Mouse (Mus musculus) small intestine, adult 2 months (tissue): ENCODE results near the gene Cacng4. TPM values are rescaled to one million over a fixed set of nuclear protein-coding genes. Genes with fewer than 3 reads are reported as not detected.

Experiments used
- H3K27ac ChIP-seq: fragments of 200-500 bp; 2 replicates; pipeline ENCODE4 v1.5.1; 2012; ENCODE audit warnings: low read depth, low read length, control low read depth, inconsistent platforms; ENCODE audit not compliant: insufficient read depth
- H3K27me3 ChIP-seq: fragments of 200-500 bp; 2 replicates; pipeline ENCODE4 v1.6.1; 2012; ENCODE audit warnings: mild to moderate bottlenecking, moderate library complexity, low read length, inconsistent platforms; ENCODE audit not compliant: control insufficient read depth, insufficient read depth
- H3K36me3 ChIP-seq: fragments of 200-500 bp; 2 replicates; pipeline ENCODE4 v1.6.1; 2012; ENCODE audit warnings: mild to moderate bottlenecking, low read length, control low read depth, inconsistent platforms; ENCODE audit not compliant: control insufficient read depth, insufficient read depth
- H3K4me1 ChIP-seq: fragments of 200-500 bp; 2 replicates; pipeline ENCODE4 v1.6.1; 2012; ENCODE audit warnings: low read length, inconsistent platforms, mixed read lengths; ENCODE audit not compliant: control insufficient read depth, insufficient read depth, insufficient read length
- H3K4me3 ChIP-seq: fragments of 200-500 bp; 2 replicates; pipeline ENCODE4 v1.5.1; 2012; ENCODE audit warnings: low read depth, mild to moderate bottlenecking, control low read depth, inconsistent platforms, low read length, moderate library complexity
- CTCF ChIP-seq: fragments of 200-500 bp; IDR thresholded peaks from 2 replicates; pipeline ENCODE4 v1.5.1; 2012; ENCODE audit warnings: low read depth, mild to moderate bottlenecking, control low read depth, inconsistent platforms, low read length, moderate library complexity, mixed read lengths; ENCODE audit not compliant: insufficient replicate concordance, insufficient read length; ENCODE audit errors: extremely low read depth
- POLR2A ChIP-seq: fragments of 200-500 bp; IDR thresholded peaks from 2 replicates; pipeline ENCODE4 v1.6.1; 2012; ENCODE audit warnings: low read depth, mild to moderate bottlenecking, control low read depth, inconsistent platforms, low read length, moderate library complexity
- WGBS: fragments of 180-500 bp; shearing (Covaris S2); methylation state at CpG from one replicate; pipeline ENCODE4 v1.1.7; 2018; 5-methylcytosine and 5-hydroxymethylcytosine counted together
- polyA plus RNA-seq: library from polyadenylated mRNA; depleted of rRNA; stranded (reverse); fragments of >200 nt; gene quantifications from 2 replicates; pipeline ENCODE4 v1.2.3, GENCODE M21; 2012

Cacng4 gene
- polyA plus RNA-seq, 1 experiment = 0.24 TPM

GRCm38 (mm10) chr11:107785761-107786160 lies 8.6 kb downstream of the Cacng4 start:
- H3K27me3 ChIP-seq = no peaks in the 10 kb centered on the region
- no peaks in the 10 kb centered on the region for H3K36me3 ChIP-seq
- H3K27ac ChIP-seq = no peak overlapping the region
- WGBS = 71% methylated on average over 3 of the region's 3 CpGs
- no peak for TF ChIP-seq CTCF
- TF ChIP-seq POLR2A = no peak
- H3K4me3 ChIP-seq = no peak overlapping the region
- no peaks in the 10 kb centered on the region for H3K4me1 ChIP-seq

DNA sequence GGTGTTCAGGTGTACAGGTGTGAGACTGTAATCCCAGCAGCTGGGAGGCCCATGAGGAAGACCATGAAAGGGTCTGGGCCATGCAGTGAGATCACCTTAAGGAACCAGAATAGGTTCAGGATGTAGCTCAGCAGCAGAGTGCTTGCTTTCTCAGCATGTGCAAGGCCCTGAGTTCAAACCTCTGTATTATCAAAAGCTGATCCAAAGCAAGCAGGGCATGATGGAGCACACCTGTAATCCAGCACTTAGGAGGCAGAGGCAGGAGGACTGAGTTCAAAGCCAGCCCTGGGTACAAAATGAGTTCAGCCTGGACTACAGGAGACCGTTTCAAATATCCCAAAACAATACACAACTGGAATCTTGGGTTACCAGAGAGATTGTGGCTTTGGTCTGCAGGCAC lies 9.1 kb downstream of the Cacng4 start:
- WGBS = 69% methylated on average over 1 of the region's 1 CpGs
- H3K27ac ChIP-seq = no peak overlapping the region

GRCm38 (mm10) chr11:107783861-107784754 lies 10.2 kb downstream of the Cacng4 start:
- H3K4me1 ChIP-seq = no peaks in the 10 kb centered on the region
- TF ChIP-seq CTCF = no peak
- no peak for TF ChIP-seq POLR2A
- H3K36me3 ChIP-seq = no peaks in the 10 kb centered on the region
- H3K27ac ChIP-seq = no peak overlapping the region
- 74% methylated on average over 8 of the region's 8 CpGs for WGBS
- H3K4me3 ChIP-seq = no peak overlapping the region
- no peaks in the 10 kb centered on the region for H3K27me3 ChIP-seq

More for the DNA sequence above, 9.1 kb downstream of the Cacng4 start:
- no peak overlapping the region for H3K4me3 ChIP-seq
- H3K4me1 ChIP-seq = no peaks in the 10 kb centered on the region
- H3K36me3 ChIP-seq = no peaks in the 10 kb centered on the region
- no peak for TF ChIP-seq POLR2A
- no peaks in the 10 kb centered on the region for H3K27me3 ChIP-seq

DNA sequence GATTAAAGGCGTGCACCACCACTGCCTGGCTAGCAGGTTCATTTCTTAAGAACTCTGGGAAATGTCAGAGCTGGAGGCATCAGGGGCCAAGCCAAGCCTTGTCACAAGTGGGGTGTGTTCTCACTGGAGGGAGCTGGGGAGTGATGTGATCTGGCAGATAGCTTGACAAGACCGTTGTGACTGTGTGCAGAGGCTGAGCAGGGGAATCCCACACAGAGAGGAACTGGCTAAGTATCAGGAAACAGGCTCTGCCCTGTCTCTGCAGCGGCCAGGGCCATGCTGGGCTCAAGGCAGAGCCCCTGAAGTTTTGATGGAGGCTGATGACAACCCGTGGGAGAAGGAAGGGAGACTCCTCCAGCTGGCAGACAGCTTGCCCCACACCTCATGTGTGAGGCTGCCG lies 11.8 kb downstream of the Cacng4 start:
- Histone ChIP-seq H3K4me1 (no peaks in the 10 kb centered on the region), H3K36me3 (no peaks in the 10 kb centered on the region)
- 37% methylated on average over 5 of the region's 5 CpGs for WGBS

GRCm38 (mm10) chr11:107778859-107779258 lies 15.5 kb downstream of the Cacng4 start:
- H3K4me3 ChIP-seq = no peak overlapping the region
- no peak for TF ChIP-seq POLR2A
- TF ChIP-seq CTCF = no peak
- 85% methylated on average over 9 of the region's 9 CpGs for WGBS

More for the DNA sequence above, 11.8 kb downstream of the Cacng4 start:
- TF ChIP-seq POLR2A (no peak), CTCF (no peak)
- Histone ChIP-seq H3K4me3 (no peak overlapping the region), H3K27ac (no peak overlapping the region), H3K27me3 (no peaks in the 10 kb centered on the region)

DNA sequence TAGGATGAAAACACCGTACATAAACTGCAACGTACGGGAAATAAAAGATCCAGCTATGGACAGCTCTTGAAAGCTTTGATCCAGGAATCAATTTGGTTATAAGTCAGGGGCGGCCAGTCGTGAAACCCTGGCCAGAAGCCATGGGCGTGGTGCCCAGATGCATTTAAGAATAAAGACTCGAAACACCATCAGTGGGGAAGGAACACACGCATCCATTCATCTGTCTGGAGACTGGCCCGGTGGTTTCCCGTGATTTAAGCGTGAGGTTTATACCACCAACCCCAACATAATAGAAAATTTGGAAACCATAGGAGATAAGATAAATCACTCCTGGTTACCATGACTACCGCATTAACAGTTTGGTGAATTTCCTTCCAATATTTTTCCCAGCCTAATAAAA lies 16.9 kb downstream of the Cacng4 start:
- H3K4me1 ChIP-seq = no peaks in the 10 kb centered on the region
- TF ChIP-seq CTCF (no peak), POLR2A (no peak)
- H3K27ac ChIP-seq = no peak overlapping the region
- 49% methylated on average over 12 of the region's 12 CpGs for whole genome bisulfite sequencing
- no peak overlapping the region for H3K4me3 ChIP-seq
- H3K36me3 ChIP-seq = no peaks in the 10 kb centered on the region
- no peaks in the 10 kb centered on the region for H3K27me3 ChIP-seq

More at GRCm38 (mm10) chr11:107778859-107779258, 15.5 kb downstream of the Cacng4 start:
- no peaks in the 10 kb centered on the region for H3K36me3 ChIP-seq
- no peak overlapping the region for H3K27ac ChIP-seq
- H3K27me3 ChIP-seq = no peaks in the 10 kb centered on the region
- no peaks in the 10 kb centered on the region for H3K4me1 ChIP-seq

DNA sequence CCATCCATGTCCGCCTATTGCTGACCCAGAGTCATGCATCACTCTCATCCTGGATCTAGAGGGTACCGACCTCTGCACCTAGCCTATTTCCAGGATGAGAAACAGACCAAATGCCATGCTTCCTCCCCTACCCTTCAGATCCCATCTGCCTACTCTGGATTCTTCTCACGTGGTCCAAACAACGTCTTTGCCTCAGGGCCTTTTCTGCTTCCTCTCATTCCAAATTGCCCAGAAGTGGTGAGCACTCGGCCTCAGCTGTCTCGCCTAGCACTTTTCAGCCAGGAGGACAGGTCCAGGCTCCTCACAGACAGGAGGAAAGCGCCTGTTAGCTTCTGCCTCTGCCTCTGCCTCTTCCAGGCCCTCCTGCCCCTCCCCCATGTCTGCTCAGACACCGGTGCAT lies 21.0 kb downstream of the Cacng4 start:
- H3K27ac ChIP-seq = no peak overlapping the region
- no peaks in the 10 kb centered on the region for H3K36me3 ChIP-seq
- no peak for TF ChIP-seq CTCF
- no peak for TF ChIP-seq POLR2A
- H3K4me3 ChIP-seq = no peak overlapping the region
- H3K4me1 ChIP-seq = no peaks in the 10 kb centered on the region
- WGBS = 58% methylated on average over 8 of the region's 8 CpGs
- H3K27me3 ChIP-seq = no peaks in the 10 kb centered on the region
